Mouse (Mus musculus) small intestine, adult 2 months (tissue): ENCODE measurements around the gene Pitpnm1.

Experiments used
- CTCF ChIP-seq: fragments of 200-500 bp; IDR thresholded peaks from 2 replicates; pipeline ENCODE4 v1.5.1; 2012; ENCODE audit warnings: low read depth, mild to moderate bottlenecking, control low read depth, inconsistent platforms, low read length, moderate library complexity, mixed read lengths; ENCODE audit not compliant: insufficient replicate concordance, insufficient read length; ENCODE audit errors: extremely low read depth
- POLR2A ChIP-seq: fragments of 200-500 bp; IDR thresholded peaks from 2 replicates; pipeline ENCODE4 v1.6.1; 2012; ENCODE audit warnings: low read depth, mild to moderate bottlenecking, control low read depth, inconsistent platforms, low read length, moderate library complexity

DNA sequence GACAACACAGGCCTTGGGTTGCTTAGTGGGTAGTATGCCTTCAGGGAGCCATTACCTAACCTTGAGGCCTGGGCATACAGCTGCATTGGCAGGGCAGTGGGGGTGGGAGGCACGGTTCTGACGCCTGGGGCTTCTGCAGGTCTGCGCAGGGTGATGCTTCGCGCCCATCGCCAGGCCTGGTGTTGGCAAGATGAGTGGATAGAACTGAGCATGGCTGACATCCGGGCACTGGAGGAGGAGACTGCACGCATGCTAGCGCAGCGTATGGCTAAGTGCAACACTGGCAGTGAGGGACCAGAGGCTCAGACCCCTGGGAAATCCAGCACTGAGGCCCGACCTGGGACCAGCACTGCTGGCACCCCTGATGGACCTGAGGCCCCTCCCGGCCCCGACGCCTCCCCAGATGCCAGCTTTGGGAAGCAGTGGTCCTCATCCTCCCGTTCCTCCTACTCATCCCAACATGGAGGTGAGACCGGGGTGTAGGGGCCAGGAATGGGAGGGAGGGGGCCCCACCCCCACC lies 4.9 kb downstream of the Pitpnm1 start:
- TF ChIP-seq CTCF (no peak), POLR2A (no peak)
